Mouse (Mus musculus) cerebellum, postnatal 25 days (tissue): Measurements from ENCODE around the gene Rtn4rl1.

Experiments
- DNase-seq, 2 experiments: peaks; one replicate each; pipeline ENCODE4 v3.0.0; 2021; ENCODE audit warnings: mixed read lengths in 2 of 2

Rtn4rl1 gene

GRCm38 (mm10) chr11:75299786-75300185 is 106.2 kb downstream of the Rtn4rl1 start:
- DNase-seq, result no peak

GRCm38 (mm10) chr11:75300954-75301353 is 107.4 kb downstream of the Rtn4rl1 start:
- no peak for DNase-seq

- DNase-seq, result no peak
Measured at GRCm38 (mm10) chr11:75304797-75305196, 111.2 kb downstream of the Rtn4rl1 start.

DNA sequence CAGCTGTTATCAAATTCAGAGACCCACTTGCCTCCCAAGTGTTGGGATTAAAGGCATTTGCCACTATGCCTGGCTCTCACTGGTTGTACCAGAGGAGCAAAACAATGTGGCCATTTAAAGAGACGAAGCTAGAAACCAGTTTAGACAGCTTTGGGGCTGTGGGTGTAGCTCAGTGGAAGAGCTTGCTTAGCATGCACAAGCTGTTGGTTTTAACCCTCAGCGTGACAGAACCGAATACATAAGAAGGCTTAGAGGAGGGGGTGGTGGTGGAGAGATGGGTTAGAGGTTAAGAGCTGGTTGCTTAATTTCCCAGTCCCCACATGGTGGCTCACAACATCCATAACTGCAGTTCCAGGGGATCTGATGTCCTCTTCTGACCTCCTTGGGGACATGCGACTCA is 115.1 kb downstream of the Rtn4rl1 start:
- DNase-seq, result no peak

DNA sequence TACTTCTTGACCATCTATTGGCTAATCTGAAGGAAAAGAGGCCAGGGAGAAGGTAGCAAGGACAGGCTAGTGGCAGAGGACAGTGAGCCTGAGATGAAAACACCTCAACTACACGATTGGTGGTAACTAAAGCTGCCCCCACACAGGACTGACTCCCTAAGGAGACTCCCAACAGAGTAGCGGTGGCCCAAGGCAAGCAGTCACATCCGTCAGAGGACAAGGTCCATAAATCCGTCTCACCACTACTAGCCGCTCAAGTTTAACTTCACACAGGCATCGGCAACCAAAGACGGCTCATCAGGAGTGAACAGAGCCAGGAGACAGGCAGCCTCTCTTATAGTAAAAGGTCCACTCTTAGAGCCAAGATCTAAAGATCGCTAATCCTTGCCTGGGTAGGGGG is 117.2 kb downstream of the Rtn4rl1 start:
- DNase-seq, result no peak

DNA sequence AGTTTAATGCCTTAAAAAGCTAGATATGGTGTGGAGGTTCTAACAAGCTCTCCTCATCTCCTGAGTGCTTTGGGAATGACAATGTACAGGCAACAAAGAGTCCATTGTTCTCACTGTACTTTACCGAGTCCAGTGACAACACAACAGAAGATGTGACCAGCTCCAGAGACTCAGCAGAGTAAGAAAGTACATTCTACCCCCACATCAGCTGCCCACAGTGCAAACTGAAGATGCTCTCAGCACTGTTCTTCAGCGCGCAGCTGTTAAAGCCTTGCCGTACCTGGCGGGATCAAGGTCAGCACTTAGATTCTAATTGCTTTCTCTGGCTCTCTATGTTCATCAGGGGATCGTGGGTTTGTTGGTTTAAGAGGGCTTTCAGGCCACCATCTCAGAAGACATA is 118.2 kb downstream of the Rtn4rl1 start:
- DNase-seq, result no peak

DNA sequence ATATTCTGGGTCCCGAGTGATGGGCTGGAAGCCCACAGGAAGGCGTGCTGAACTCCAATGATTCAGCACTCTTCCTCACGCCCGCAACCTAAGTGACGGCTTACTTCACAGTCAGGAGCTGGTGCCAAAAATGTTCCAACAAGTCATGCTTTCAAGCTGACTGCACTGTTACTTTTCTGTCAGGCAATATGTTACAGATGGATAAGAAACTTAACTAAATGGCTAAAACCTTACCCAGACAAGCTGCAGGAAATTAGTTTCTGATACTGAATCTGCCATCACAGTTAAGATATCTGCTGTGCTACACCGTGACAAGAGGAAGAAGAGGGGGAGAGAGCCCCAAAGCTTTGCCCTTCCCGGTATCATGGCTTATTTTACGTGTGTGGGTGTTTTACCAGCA is 120.3 kb downstream of the Rtn4rl1 start:
- DNase-seq, result no peak
